Mouse (Mus musculus) C2C12 (cell line): ENCODE results near the gene Jdp2. TPM values are rescaled to one million over a fixed set of nuclear protein-coding genes. Genes with fewer than 3 reads are reported as not detected.
A peak's percentile ranks its signal among the peaks of the same experiment; 100 is the strongest.

Experiments used
- H3K27me3 ChIP-seq: one replicate; pipeline ENCODE4 v1.6.1; 2011; ENCODE audit not compliant: control insufficient read depth, insufficient read depth, insufficient read length
- H3K36me3 ChIP-seq: one replicate; pipeline ENCODE4 v1.6.1; 2011; ENCODE audit not compliant: control insufficient read depth, insufficient read depth
- H3K4me3 ChIP-seq: one replicate; pipeline ENCODE4 v1.5.1; 2011; ENCODE audit warnings: mild to moderate bottlenecking, control low read depth; ENCODE audit not compliant: poor library complexity, insufficient read depth, severe bottlenecking
- H3K79me2 ChIP-seq: one replicate; pipeline ENCODE4 v1.6.1; 2011; ENCODE audit not compliant: control insufficient read depth, insufficient read depth
- H3K79me3 ChIP-seq: one replicate; pipeline ENCODE4 v1.6.1; 2011; ENCODE audit warnings: low read depth, control low read depth
- H3ac ChIP-seq: one replicate; pipeline ENCODE3; 2011; ENCODE audit warnings: low read depth; ENCODE audit not compliant: control insufficient read depth, insufficient read length
- CEBPB ChIP-seq: IDR thresholded peaks from one replicate; pipeline ENCODE4 v1.6.1; 2011; ENCODE audit warnings: low read depth, mild to moderate bottlenecking, control low read depth, moderate library complexity
- CTCF ChIP-seq: IDR thresholded peaks from one replicate; pipeline ENCODE4 v1.5.1; 2011; ENCODE audit not compliant: control insufficient read depth, insufficient read depth, insufficient read length
- FOSL1 ChIP-seq: IDR thresholded peaks from one replicate; pipeline ENCODE4 v1.8.0; 2011; ENCODE audit warnings: mild to moderate bottlenecking, low read length; ENCODE audit not compliant: poor library complexity, insufficient read depth, severe bottlenecking
- MAX ChIP-seq: IDR thresholded peaks from one replicate; pipeline ENCODE4 v1.6.1; 2011; ENCODE audit warnings: mild to moderate bottlenecking, control low read depth
- MYOD1 ChIP-seq: IDR thresholded peaks from one replicate; pipeline ENCODE4 v1.6.1; 2011; ENCODE audit warnings: low read depth; ENCODE audit not compliant: control insufficient read depth, insufficient read length
- MYOG ChIP-seq: IDR thresholded peaks from one replicate; pipeline ENCODE4 v1.6.1; 2011; ENCODE audit not compliant: control insufficient read depth, insufficient read length; ENCODE audit errors: extremely low read depth
- USF1 ChIP-seq: IDR thresholded peaks from one replicate; pipeline ENCODE4 v1.6.1; 2011; ENCODE audit warnings: low read depth, mild to moderate bottlenecking, control low read depth, moderate library complexity
- polyA plus RNA-seq: library from polyadenylated mRNA; unstranded; fragments of >200 nt; fragmentation: generic; extraction: Trizol; gene quantifications from one replicate; pipeline ENCODE4 v1.2.1, GENCODE M21; 2012; ENCODE audit warnings: missing spikeins

Gene Jdp2
- polyA plus RNA-seq, 1 experiment: 86.8 TPM

DNA sequence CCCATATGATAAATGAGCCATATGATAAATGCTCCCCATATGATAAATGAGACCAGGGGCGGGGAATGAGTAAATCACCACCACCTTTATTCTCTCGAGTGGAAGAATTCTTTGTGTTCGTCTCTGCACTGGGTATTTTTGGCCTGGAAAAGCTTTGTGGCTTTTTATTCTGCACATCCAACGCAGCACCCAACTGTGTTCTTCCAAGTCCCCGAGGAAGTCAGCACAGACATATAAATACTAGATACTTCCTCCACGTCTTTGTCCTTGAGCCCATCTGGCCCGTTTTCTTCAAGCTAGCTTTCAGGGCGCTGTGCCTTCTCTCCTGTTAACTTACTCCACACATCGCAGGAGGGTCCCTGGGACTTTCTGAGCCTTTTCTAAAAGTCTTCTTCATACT, 4.9 kb downstream of the Jdp2 start:
- no peak overlapping the region for H3ac ChIP-seq
- H3K4me3 ChIP-seq: no peak overlapping the region
- peaks cover 94% of the 10 kb centered on the region for H3K79me2 ChIP-seq
- peaks cover 57% of the 10 kb centered on the region for H3K79me3 ChIP-seq
- no peaks in the 10 kb centered on the region for H3K27me3 ChIP-seq
- H3K36me3 ChIP-seq: peaks cover 47% of the 10 kb centered on the region
- no peak for TF ChIP-seq CTCF

DNA sequence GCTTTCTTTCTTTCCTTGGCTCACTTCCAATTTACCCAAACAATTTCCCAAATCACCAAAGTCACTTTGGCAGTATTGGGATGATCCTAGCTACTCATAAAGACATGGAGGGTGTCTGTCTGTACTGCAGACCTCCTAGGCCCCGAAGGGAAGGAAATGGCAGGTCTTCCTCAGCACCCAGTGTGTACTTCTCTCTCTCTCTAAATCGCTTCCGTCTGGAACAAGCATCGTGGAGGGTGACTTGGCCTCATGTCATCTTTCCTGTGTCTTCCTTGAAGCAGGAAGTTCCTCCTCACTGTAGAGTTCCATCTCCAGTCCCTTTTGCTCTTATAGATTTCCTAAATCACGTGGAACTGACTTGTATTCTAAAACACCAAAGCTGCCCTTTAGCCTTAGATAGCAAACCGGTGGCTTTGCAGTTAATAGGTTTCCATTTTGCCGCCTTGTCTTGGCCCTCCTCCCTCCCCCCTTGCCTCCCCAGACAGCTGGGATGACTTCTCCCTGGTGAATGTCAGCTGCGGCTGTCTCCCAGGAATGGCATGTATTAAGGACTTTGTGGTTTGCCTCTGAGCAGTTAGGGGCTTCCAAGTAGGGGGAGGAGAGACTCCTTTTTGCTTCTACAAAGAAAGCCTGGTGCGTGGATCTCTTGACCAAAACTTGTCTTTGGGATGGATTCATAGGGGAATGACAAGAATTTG, 5.6 kb downstream of the Jdp2 start:
- Histone ChIP-seq H3K36me3 (peaks cover 54% of the 10 kb centered on the region), H3K79me2 (peaks cover 98% of the 10 kb centered on the region), H3K79me3 (peaks cover 62% of the 10 kb centered on the region), H3ac (peak overlapping the region; percentile 34), H3K27me3 (no peaks in the 10 kb centered on the region), H3K4me3 (no peak overlapping the region)
- TF ChIP-seq MYOD1: peak; percentile 96
- no peak for TF ChIP-seq CTCF
- peak; percentile 74 for TF ChIP-seq FOSL1
- TF ChIP-seq MAX: peak; percentile 69

DNA sequence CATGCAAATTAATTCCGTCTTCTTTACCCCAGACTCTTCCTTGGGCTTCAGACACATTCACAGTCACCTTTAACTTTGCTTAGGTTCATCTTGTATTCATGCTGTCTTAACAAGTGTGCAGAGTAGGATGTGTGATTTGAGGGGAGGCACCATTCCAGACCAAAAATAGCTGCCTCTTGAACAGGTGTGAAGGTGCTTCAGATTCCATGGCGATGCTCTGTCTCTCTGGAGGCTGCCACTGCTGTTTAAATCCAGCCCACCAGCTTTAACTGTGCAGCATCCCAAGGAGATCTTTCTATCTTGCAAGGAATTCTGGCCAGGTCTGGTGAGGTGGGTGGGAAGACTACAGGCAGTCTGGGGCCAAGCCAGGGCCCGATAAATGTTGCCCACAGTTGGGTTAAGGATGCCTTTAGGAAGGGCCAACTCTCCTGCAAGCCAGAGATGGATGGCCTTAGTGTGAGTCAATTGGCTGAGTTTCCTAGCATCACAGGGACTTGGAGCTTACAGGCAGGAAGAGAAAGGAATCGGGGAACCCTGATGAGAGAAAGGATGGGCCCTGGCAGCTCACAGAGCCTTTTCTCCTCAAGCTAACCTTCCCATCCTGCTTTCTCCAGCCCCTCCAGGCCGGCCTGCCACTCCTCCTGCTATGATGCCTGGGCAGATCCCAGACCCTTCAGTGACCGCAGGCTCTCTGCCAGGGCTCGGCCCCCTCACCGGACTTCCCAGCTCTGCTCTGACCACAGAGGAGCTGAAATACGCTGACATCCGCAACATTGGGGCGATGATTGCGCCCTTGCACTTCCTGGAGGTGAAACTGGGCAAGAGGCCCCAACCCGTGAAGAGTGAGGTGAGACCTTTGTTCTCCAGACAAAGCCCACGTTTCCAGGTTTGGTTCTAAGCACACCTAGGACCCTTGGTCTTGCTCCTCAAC, 9.0 kb downstream of the Jdp2 start:
- TF ChIP-seq MYOG: no peak
- no peak for TF ChIP-seq USF1
- no peak for TF ChIP-seq MAX
- no peak for TF ChIP-seq FOSL1
- TF ChIP-seq CTCF: no peak
- TF ChIP-seq CEBPB: no peak
- TF ChIP-seq MYOD1: no peak
- Histone ChIP-seq H3ac (no peak overlapping the region), H3K79me2 (peaks cover 99% of the 10 kb centered on the region), H3K36me3 (peaks cover 78% of the 10 kb centered on the region), H3K27me3 (no peaks in the 10 kb centered on the region), H3K4me3 (no peak overlapping the region), H3K79me3 (peaks cover 64% of the 10 kb centered on the region)

DNA sequence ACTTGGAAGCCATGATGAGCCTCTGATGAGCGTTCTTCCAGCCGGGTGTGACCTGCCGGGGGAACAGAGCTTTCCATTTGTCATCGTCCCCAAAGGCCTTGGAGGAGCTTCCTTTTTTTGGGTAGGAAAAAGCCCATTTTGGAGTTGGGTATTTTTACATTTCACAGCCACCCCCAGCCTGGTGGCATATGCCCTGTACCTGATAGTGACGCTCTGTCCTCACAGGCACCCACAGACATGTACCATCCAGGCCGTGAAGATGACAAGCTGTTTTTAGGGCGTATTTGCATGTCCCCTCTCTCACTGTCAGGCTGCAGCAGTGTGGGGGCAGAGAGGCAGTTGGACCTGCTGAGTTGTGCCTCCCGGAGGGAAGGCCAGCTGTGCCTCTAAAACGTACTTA, 11.3 kb downstream of the Jdp2 start:
- no peaks in the 10 kb centered on the region for H3K27me3 ChIP-seq
- H3K36me3 ChIP-seq: peaks cover 91% of the 10 kb centered on the region
- peaks cover 100% of the 10 kb centered on the region for H3K79me2 ChIP-seq
- TF ChIP-seq MYOG: no peak
- no peak for TF ChIP-seq MAX
- TF ChIP-seq CTCF: no peak
- no peak for TF ChIP-seq CEBPB
- no peak for TF ChIP-seq USF1
- no peak for TF ChIP-seq MYOD1
- no peak for TF ChIP-seq FOSL1
- H3K79me3 ChIP-seq: peaks cover 71% of the 10 kb centered on the region
- H3K4me3 ChIP-seq: no peak overlapping the region
- H3ac ChIP-seq: no peak overlapping the region

DNA sequence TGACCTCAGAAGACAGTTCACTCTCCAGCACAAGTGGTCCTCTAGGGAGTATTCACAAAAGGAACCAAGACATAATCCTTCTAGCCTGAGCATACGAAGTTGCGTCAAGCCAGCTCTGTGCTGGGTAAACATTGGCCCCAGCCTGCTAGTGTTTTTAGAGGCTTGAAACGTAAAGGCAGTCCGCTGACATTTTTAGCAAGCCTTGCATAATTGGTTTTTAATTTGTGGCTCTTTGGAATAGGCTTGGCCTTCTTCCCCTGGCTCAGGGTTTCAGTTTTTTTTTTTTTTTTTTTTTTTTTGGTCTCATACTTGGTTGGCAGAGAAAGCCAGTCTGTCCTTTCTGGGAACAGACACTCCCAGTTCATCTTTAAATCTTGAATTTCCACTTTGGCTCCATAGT, 15.3 kb downstream of the Jdp2 start:
- no peak for TF ChIP-seq MYOD1
- no peak for TF ChIP-seq MYOG
- TF ChIP-seq USF1: no peak
- TF ChIP-seq MAX: no peak
- H3K79me2 ChIP-seq: peaks cover 100% of the 10 kb centered on the region
- H3K27me3 ChIP-seq: no peaks in the 10 kb centered on the region
- peaks cover 72% of the 10 kb centered on the region for H3K79me3 ChIP-seq
- no peak overlapping the region for H3ac ChIP-seq
- H3K4me3 ChIP-seq: no peak overlapping the region
- H3K36me3 ChIP-seq: peaks cover 90% of the 10 kb centered on the region

DNA sequence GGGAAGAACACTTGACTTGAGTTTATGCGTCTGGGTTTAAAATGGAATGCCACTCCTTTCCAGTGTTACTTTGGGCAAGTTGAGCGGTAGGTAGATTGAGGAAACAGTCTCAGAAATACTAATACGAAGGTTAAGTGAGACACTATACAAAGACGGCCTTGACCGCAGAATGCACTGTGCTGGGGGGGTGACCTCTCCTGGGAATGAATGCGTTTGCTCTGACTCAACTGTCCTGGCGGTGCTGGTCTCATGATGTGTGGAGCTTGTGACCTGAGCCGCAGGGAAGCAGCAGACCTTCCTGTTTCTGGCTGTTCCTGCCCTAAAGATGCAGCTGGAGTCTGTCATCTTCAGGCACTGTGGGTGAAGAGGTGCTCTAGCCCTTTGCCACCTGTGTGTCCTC, 16.7 kb downstream of the Jdp2 start:
- Histone ChIP-seq H3ac (no peak overlapping the region), H3K27me3 (no peaks in the 10 kb centered on the region), H3K79me3 (peaks cover 78% of the 10 kb centered on the region), H3K4me3 (no peak overlapping the region), H3K36me3 (peaks cover 90% of the 10 kb centered on the region), H3K79me2 (peaks cover 100% of the 10 kb centered on the region)
- no peak for TF ChIP-seq MYOG
- TF ChIP-seq CEBPB: no peak
- no peak for TF ChIP-seq MAX
- no peak for TF ChIP-seq CTCF
- no peak for TF ChIP-seq MYOD1
- TF ChIP-seq FOSL1: no peak
- no peak for TF ChIP-seq USF1
